14 mouse cellular contexts compared by ENCODE assay signal in the genomic region with DNA sequence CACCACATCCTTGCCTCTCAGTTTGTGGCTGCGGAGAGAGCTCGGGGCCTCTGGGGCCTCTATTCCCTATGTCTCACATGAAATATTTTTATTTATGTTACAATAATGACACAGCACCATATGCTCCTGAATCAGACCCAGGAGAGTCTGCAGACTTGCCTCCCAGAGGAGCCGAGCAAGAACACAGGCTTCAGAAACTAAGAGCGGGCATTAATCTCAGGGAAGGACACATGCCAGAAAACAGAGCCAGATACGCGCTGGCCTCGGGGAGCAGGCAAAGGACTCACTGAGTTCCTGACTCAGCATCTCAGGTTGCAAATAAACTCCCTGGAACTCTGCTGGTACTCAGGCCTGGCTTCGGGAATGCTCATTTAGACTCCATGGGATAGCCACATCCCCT.
DNase-seq lines count a peak whose midpoint lies in the region; ATAC-seq lines count a peak whose summit lies in the region.
"Had no signal": no experiment of that assay in that cellular context is flagged by ENCODE, and none has a peak within 500 bp of the region (broad histone marks: within the 10 kb centered on the region; RNA-seq: fewer than 3 reads in every experiment).

No protein-coding gene starts in this region.

- no peaks in the 10 kb centered on the region for H3K4me1 ChIP-seq in embryonic facial prominence, embryonic 14.5 days (ENCODE audit: control insufficient read depth, insufficient read depth, low read length)
- peaks cover 10% of the 10 kb centered on the region; the same call in 1 of the 2 replicates for H3K4me1 ChIP-seq in embryonic facial prominence, embryonic 10.5 days
- H3K4me1 ChIP-seq in forebrain, embryonic 16.5 days (replicated peaks; ENCODE audit: control insufficient read depth, insufficient read depth, low read length), result peaks cover 14% of the 10 kb centered on the region

- H3K4me2 ChIP-seq in embryonic facial prominence, embryonic 14.5 days (ENCODE audit: low read depth, low read length), result no peak overlapping the region
- no peak overlapping the region for H3K4me2 ChIP-seq in forebrain, embryonic 16.5 days (ENCODE audit: low read length)
- H3K4me2 ChIP-seq: forebrain, embryonic 15.5 days; limb, embryonic 15.5 days; lung, embryonic 14.5 days had no signal

- H3K4me3 ChIP-seq in embryonic facial prominence, embryonic 14.5 days (ENCODE audit: low read depth, low read length), result no peak overlapping the region
- no peak overlapping the region for H3K4me3 ChIP-seq in embryonic facial prominence, embryonic 10.5 days
- no peak overlapping the region for H3K4me3 ChIP-seq in forebrain, embryonic 16.5 days (replicated peaks; ENCODE audit: low read length)
- H3K4me3 ChIP-seq: forebrain, embryonic 15.5 days; left cerebral cortex, adult 2 months; limb, embryonic 15.5 days had no signal

- H3K27me3 ChIP-seq in embryonic facial prominence, embryonic 14.5 days (replicated peaks; ENCODE audit: control insufficient read depth, insufficient read depth, low read length), result no peaks in the 10 kb centered on the region
- no peaks in the 10 kb centered on the region for H3K27me3 ChIP-seq in embryonic facial prominence, embryonic 10.5 days (replicated peaks; ENCODE audit: low read depth, poor library complexity, severe bottlenecking)
- no peaks in the 10 kb centered on the region for H3K27me3 ChIP-seq in forebrain, embryonic 16.5 days (replicated peaks; ENCODE audit: control insufficient read depth, insufficient read depth, low read length)
- H3K27me3 ChIP-seq: forebrain, embryonic 15.5 days; limb, embryonic 15.5 days had no signal

- DNase-seq in embryonic facial prominence, embryonic 14.5 days (ENCODE audit: low spot score), result peak; percentile 30
- DNase-seq in embryonic facial prominence, embryonic 10.5 days (ENCODE audit: low spot score), result no peak
- peak; percentile 24 for DNase-seq in adipocyte (ENCODE audit: low spot score)
- DNase-seq in adrenal gland, postnatal 36 days, result peak; percentile 71 to 75
- peak; percentile 25 to 51 for DNase-seq in gastrocnemius, adult 8-10 months (ENCODE audit: low spot score in 2 of 2)
- DNase-seq in retina, postnatal 1 day, result no peak
- DNase-seq in thymus, postnatal 25 days, result no peak
- DNase-seq: lung, embryonic 14.5 days had no signal

- H3K9ac ChIP-seq in embryonic facial prominence, embryonic 14.5 days (ENCODE audit: low read depth, low read length), result no peak overlapping the region
- no peak overlapping the region for H3K9ac ChIP-seq in forebrain, embryonic 16.5 days (replicated peaks; ENCODE audit: low read depth, low read length)
- H3K9ac ChIP-seq: forebrain, embryonic 15.5 days; limb, embryonic 15.5 days; lung, embryonic 14.5 days had no signal

- H3K27ac ChIP-seq in embryonic facial prominence, embryonic 14.5 days (replicated peaks; ENCODE audit: low read depth, low read length), result no peak overlapping the region
- H3K27ac ChIP-seq in embryonic facial prominence, embryonic 10.5 days (replicated peaks), result no peak overlapping the region
- no peak overlapping the region for H3K27ac ChIP-seq in forebrain, embryonic 16.5 days (ENCODE audit: low read length)
- H3K27ac ChIP-seq: forebrain, embryonic 15.5 days; hindbrain, postnatal 0 days; left cerebral cortex, adult 2 months; limb, embryonic 15.5 days had no signal

- H3K36me3 ChIP-seq in embryonic facial prominence, embryonic 14.5 days (ENCODE audit: control insufficient read depth, insufficient read depth, low read length), result no peaks in the 10 kb centered on the region
- no peaks in the 10 kb centered on the region for H3K36me3 ChIP-seq in embryonic facial prominence, embryonic 10.5 days (replicated peaks)
- no peaks in the 10 kb centered on the region for H3K36me3 ChIP-seq in forebrain, embryonic 16.5 days (ENCODE audit: control insufficient read depth, insufficient read depth)
- H3K36me3 ChIP-seq: forebrain, embryonic 15.5 days; G1E; limb, embryonic 15.5 days had no signal

- H3K9me3 ChIP-seq in embryonic facial prominence, embryonic 14.5 days (ENCODE audit: control insufficient read depth, low read length), result 0 out of 2 replicates have a peak, but pooled peaks cover 8% of the 10 kb centered on the region
- 0 out of 2 replicates have a peak, but pooled peaks cover 5% of the 10 kb centered on the region for H3K9me3 ChIP-seq in embryonic facial prominence, embryonic 10.5 days
- H3K9me3 ChIP-seq in forebrain, embryonic 16.5 days (ENCODE audit: control insufficient read depth, low read length), result no peaks in the 10 kb centered on the region
- H3K9me3 ChIP-seq: forebrain, embryonic 15.5 days; limb, embryonic 15.5 days had no signal

- 74% methylated on average over 8 of the region's 8 CpGs for WGBS in embryonic facial prominence, embryonic 14.5 days
- 90% methylated on average over 8 of the region's 8 CpGs for WGBS in embryonic facial prominence, embryonic 10.5 days
- 60% methylated on average over 8 of the region's 8 CpGs for WGBS in forebrain, embryonic 16.5 days

- ATAC-seq in embryonic facial prominence, embryonic 14.5 days (ENCODE audit: low read depth), result peak; percentile 55; the same call in 1 of the 2 replicates
- no peak for ATAC-seq in forebrain, embryonic 16.5 days
- ATAC-seq: forebrain, embryonic 15.5 days; hindbrain, postnatal 0 days had no signal

Comparison
In these comparisons a context has a peak if more than half of its experiments do, and no peak if none do; other contexts are left out.
1. DNase-seq: peak in embryonic facial prominence, embryonic 14.5 days (single experiment), adipocyte (single experiment), adrenal gland, postnatal 36 days (2 of 2) and gastrocnemius, adult 8-10 months (2 of 2); none in embryonic facial prominence, embryonic 10.5 days (single experiment), retina, postnatal 1 day (single experiment) and thymus, postnatal 25 days (single experiment).